Comparison of ENCODE assay signal across 8 mouse cellular contexts in genomic region chr19:32292067-32292739, GRCm38 (mm10).
DNase-seq lines count a peak whose midpoint lies in the region; ATAC-seq and TF ChIP-seq lines count a peak whose summit lies in the region.

No protein-coding gene starts in this region.

- TF ChIP-seq CTCF in MEL (IDR thresholded peaks at IDR 0.05 in 2 of 3, conservative IDR thresholded peaks at IDR 0.05 in 1 of 3; ENCODE audit: control insufficient read depth in 1 of 3, insufficient read depth in 1 of 3, low read depth in 2 of 3, low read length in 3 of 3, poor library complexity in 1 of 3, severe bottlenecking in 1 of 3), result no peak

- H3K9ac ChIP-seq in MEL (ENCODE audit: control insufficient read depth, low read depth, low read length, poor library complexity, severe bottlenecking), result no peak overlapping the region
- no peak overlapping the region for H3K9ac ChIP-seq in lung, embryonic 15.5 days
- H3K9ac ChIP-seq in midbrain, embryonic 13.5 days (replicated peaks), result no peak overlapping the region

- H3K4me1 ChIP-seq in MEL (ENCODE audit: control insufficient read depth in 1 of 2, insufficient read depth in 2 of 2, low read length in 2 of 2), result peaks cover 0 to 5% of the 10 kb centered on the region in 2 experiments; a peak in 2 of 4 replicates
- peaks cover 23% of the 10 kb centered on the region for H3K4me1 ChIP-seq in lung, embryonic 15.5 days
- peaks cover 8% of the 10 kb centered on the region; the same call in 1 of the 2 replicates for H3K4me1 ChIP-seq in midbrain, embryonic 13.5 days (replicated peaks)

- peak overlapping the region; percentile 33 for H3K4me2 ChIP-seq in lung, embryonic 15.5 days
- H3K4me2 ChIP-seq in midbrain, embryonic 13.5 days (replicated peaks), result no peak overlapping the region

- no peak for TF ChIP-seq POLR2A in MEL (IDR thresholded peaks at IDR 0.05; ENCODE audit: control insufficient read depth in 1 of 2, insufficient read depth in 1 of 2, low read depth in 1 of 2, low read length in 2 of 2, poor library complexity in 1 of 2)

- no peak for TF ChIP-seq EP300 in MEL (IDR thresholded peaks at IDR 0.05; ENCODE audit: low read depth in 1 of 2, low read length in 2 of 2)

- no peak for TF ChIP-seq RAD21 in MEL (IDR thresholded peaks at IDR 0.05; ENCODE audit: low read depth, low read length)

- ATAC-seq in cerebellum, adult (ENCODE audit: insufficient number of reproducible peaks, low FRiP score, low TSS enrichment), result peak; percentile 77
- peak; percentile 90 for ATAC-seq in common myeloid progenitor, adult 5-6 weeks (replicated peaks; ENCODE audit: low read depth, poor library complexity, severe bottlenecking)
- peak; percentile 86 to 89 for ATAC-seq in hematopoietic stem cell, adult 5-6 weeks (replicated peaks in 1 of 2; ENCODE audit: insufficient read depth in 1 of 2, low FRiP score in 2 of 2, low TSS enrichment in 1 of 2, low read depth in 1 of 2, poor library complexity in 2 of 2, severe bottlenecking in 2 of 2)
- peak; percentile 73 for ATAC-seq in lung, embryonic 15.5 days (ENCODE audit: borderline replicate concordance, extremely low read depth, low FRiP score, low TSS enrichment)
- no peak for ATAC-seq in midbrain, embryonic 13.5 days

- no peak overlapping the region for H3K27ac ChIP-seq in MEL (ENCODE audit: control insufficient read depth, low read depth, low read length)
- peak overlapping the region; percentile 66 for H3K27ac ChIP-seq in lung, embryonic 15.5 days
- no peak overlapping the region for H3K27ac ChIP-seq in midbrain, embryonic 13.5 days

- no peak overlapping the region for H3K4me3 ChIP-seq in MEL (ENCODE audit: control insufficient read depth in 1 of 2, insufficient read depth in 1 of 2, low read depth in 2 of 2, low read length in 2 of 2)
- H3K4me3 ChIP-seq in lung, embryonic 15.5 days, result no peak overlapping the region
- H3K4me3 ChIP-seq in midbrain, embryonic 13.5 days (replicated peaks), result no peak overlapping the region

- H3K9me3 ChIP-seq in MEL (replicated peaks; ENCODE audit: insufficient read depth, low read length), result no peaks in the 10 kb centered on the region
- H3K9me3 ChIP-seq in lung, embryonic 15.5 days, result no peaks in the 10 kb centered on the region
- H3K9me3 ChIP-seq in midbrain, embryonic 13.5 days, result no peaks in the 10 kb centered on the region

- no peaks in the 10 kb centered on the region; a peak in 1 of 4 replicates for H3K36me3 ChIP-seq in MEL (ENCODE audit: control insufficient read depth in 1 of 2, insufficient read depth in 2 of 2, low read length in 2 of 2)
- H3K36me3 ChIP-seq in lung, embryonic 15.5 days, result no peaks in the 10 kb centered on the region; the same call in 1 of the 2 replicates
- no peaks in the 10 kb centered on the region for H3K36me3 ChIP-seq in midbrain, embryonic 13.5 days

- no peaks in the 10 kb centered on the region for H3K79me2 ChIP-seq in MEL (ENCODE audit: control insufficient read depth, insufficient read depth, low read length, poor library complexity)

- DNase-seq in cerebellum, postnatal 4 days (ENCODE audit: low spot score in 2 of 2), result no peak
- peak; percentile 24 for DNase-seq in MEL (ENCODE audit: low read depth, low spot score)
- no peak for DNase-seq in spleen, adult 12 weeks (ENCODE audit: low spot score)

- WGBS in lung, embryonic 15.5 days, result 36% methylated on average over 12 of the region's 12 CpGs
- 85% methylated on average over 12 of the region's 12 CpGs for WGBS in midbrain, embryonic 13.5 days

- H3K27me3 ChIP-seq in MEL (ENCODE audit: control insufficient read depth in 1 of 2, insufficient read depth in 2 of 2, low read length in 2 of 2), result no peaks in the 10 kb centered on the region
- H3K27me3 ChIP-seq in lung, embryonic 15.5 days, result no peaks in the 10 kb centered on the region
- H3K27me3 ChIP-seq in midbrain, embryonic 13.5 days, result no peaks in the 10 kb centered on the region

TF ChIP-seq in MEL, 35 proteins besides CTCF, POLR2A, EP300 and RAD21:
- TF ChIP-seq MAFK (IDR thresholded peaks at IDR 0.05; ENCODE audit: borderline replicate concordance, low read depth, low read length), result no peak
- no peak for TF ChIP-seq SMC3 (IDR thresholded peaks at IDR 0.05; ENCODE audit: low read depth, low read length)
- TF ChIP-seq MEF2A (IDR thresholded peaks at IDR 0.05; ENCODE audit: extremely low read depth, insufficient replicate concordance, low read depth, low read length, poor library complexity, severe bottlenecking), result no peak
- no peak for TF ChIP-seq UBTF (IDR thresholded peaks at IDR 0.05; ENCODE audit: borderline replicate concordance, insufficient read depth, low read depth, low read length)
- no peak for TF ChIP-seq ZNF384 (IDR thresholded peaks at IDR 0.05; ENCODE audit: low read depth, low read length)
- TF ChIP-seq NELFE (IDR thresholded peaks at IDR 0.05; ENCODE audit: low read depth, low read length), result no peak
- TF ChIP-seq JUND (IDR thresholded peaks at IDR 0.05; ENCODE audit: low read depth, low read length), result no peak
- TF ChIP-seq USF2 (IDR thresholded peaks at IDR 0.05; ENCODE audit: borderline replicate concordance in 1 of 2, insufficient read depth in 1 of 2, low read depth in 1 of 2, low read length in 2 of 2), result no peak
- TF ChIP-seq TBP (IDR thresholded peaks at IDR 0.05; ENCODE audit: low read depth, low read length), result no peak
- TF ChIP-seq SIN3A (IDR thresholded peaks at IDR 0.05; ENCODE audit: low read length), result no peak
- TF ChIP-seq MAZ (IDR thresholded peaks at IDR 0.05; ENCODE audit: low read depth, low read length), result no peak
- TF ChIP-seq ZMIZ1 (IDR thresholded peaks at IDR 0.05; ENCODE audit: low read depth, low read length), result no peak
- TF ChIP-seq POLR2AphosphoS5 (IDR thresholded peaks at IDR 0.05; ENCODE audit: borderline replicate concordance, low read depth, low read length), result no peak
- TF ChIP-seq CHD2 (IDR thresholded peaks at IDR 0.05; ENCODE audit: low read length), result no peak
